Mouse (Mus musculus) CH12.LX (cell line): ENCODE data around the gene Tex33. TPM values are rescaled to one million over a fixed set of nuclear protein-coding genes. Genes with fewer than 3 reads are reported as not detected.

ENCODE experiments used
- DNase-seq: peaks from one replicate; pipeline ENCODE4 v3.0.0-alpha.2; 2013; ENCODE audit errors: extremely low read depth
- H3K27ac ChIP-seq: 2 replicates; pipeline ENCODE4 v1.5.1; 2012; ENCODE audit warnings: low read depth, mild to moderate bottlenecking, control low read depth, moderate library complexity; ENCODE audit not compliant: insufficient read depth
- H3K27me3 ChIP-seq: replicated peaks from 2 replicates; pipeline ENCODE3; 2012; ENCODE audit warnings: inconsistent platforms
- H3K36me3 ChIP-seq, 2 experiments: replicated peaks in 1 of 2; 2 replicates each; pipeline versions ENCODE3 to v1.6.1; 2012; ENCODE audit warnings: inconsistent platforms in 1 of 2, low read length in 1 of 2, mild to moderate bottlenecking in 1 of 2, mixed read lengths in 1 of 2, moderate library complexity in 1 of 2; ENCODE audit not compliant: control insufficient read depth in 1 of 2, insufficient read depth in 1 of 2
- H3K4me1 ChIP-seq, 2 experiments: 2 replicates each; pipeline ENCODE4 v1.6.1; 2012; ENCODE audit warnings: inconsistent platforms in 1 of 2, moderate library complexity in 1 of 2; ENCODE audit not compliant: insufficient read depth in 2 of 2, control insufficient read depth in 1 of 2
- H3K4me2 ChIP-seq: 2 replicates; pipeline ENCODE4 v1.6.1; 2012; ENCODE audit warnings: low read depth, mild to moderate bottlenecking, control low read depth; ENCODE audit not compliant: poor library complexity, insufficient read depth, severe bottlenecking
- H3K4me3 ChIP-seq, 3 experiments: fragments of 150-350 bp in 1 of 3; sonication (generic) in 1 of 3; replicated peaks in 1 of 3; 2 replicates each; pipeline versions ENCODE3 to v1.5.1; 2011 to 2012; ENCODE audit warnings: low read depth in 2 of 3, low read length in 2 of 3, mild to moderate bottlenecking in 2 of 3, moderate library complexity in 2 of 3, control low read depth in 1 of 3, improper control_type of control experiment in 1 of 3, inconsistent platforms in 1 of 3, mixed read lengths in 1 of 3; ENCODE audit not compliant: poor library complexity in 1 of 3
- H3K79me2 ChIP-seq: replicated peaks from 2 replicates; pipeline ENCODE4 v1.6.1; 2012; ENCODE audit warnings: mild to moderate bottlenecking, moderate library complexity; ENCODE audit not compliant: control insufficient read depth, poor library complexity, insufficient read depth, severe bottlenecking; ENCODE audit errors: extremely low read depth
- H3K9ac ChIP-seq: 2 replicates; pipeline ENCODE4 v1.6.1; 2012; ENCODE audit warnings: low read depth, mild to moderate bottlenecking, control low read depth, moderate library complexity; ENCODE audit not compliant: insufficient read depth
- H3K9me3 ChIP-seq: replicated peaks from 2 replicates; pipeline ENCODE3; 2012; ENCODE audit warnings: low read length, inconsistent platforms, mixed read lengths
- BHLHE40 ChIP-seq: IDR thresholded peaks from 2 replicates; pipeline ENCODE4 v1.6.1; 2011; ENCODE audit warnings: mild to moderate bottlenecking, low read depth, low read length, improper control_type of control experiment
- CHD1 ChIP-seq: IDR thresholded peaks from 2 replicates; pipeline ENCODE4 v1.6.1; 2012; ENCODE audit warnings: low read depth, low read length, improper control_type of control experiment, inconsistent platforms
- CHD2 ChIP-seq: IDR thresholded peaks from 2 replicates; pipeline ENCODE4 v1.6.1; 2011; ENCODE audit warnings: low read length, improper control_type of control experiment
- ELF1 ChIP-seq: IDR thresholded peaks from 2 replicates; pipeline ENCODE4 v1.6.1; 2014; ENCODE audit warnings: low read depth, mild to moderate bottlenecking, inconsistent platforms, low read length, improper control_type of control experiment
- EP300 ChIP-seq: IDR thresholded peaks from 2 replicates; pipeline ENCODE4 v1.6.1; 2011; ENCODE audit warnings: low read length, improper control_type of control experiment
- ETS1 ChIP-seq: conservative IDR thresholded peaks from 2 replicates; pipeline ENCODE4 v1.6.1; 2012; ENCODE audit warnings: low read depth, mild to moderate bottlenecking, inconsistent platforms, low read length, improper control_type of control experiment, moderate library complexity
- JUN ChIP-seq: IDR thresholded peaks from 2 replicates; pipeline ENCODE4 v1.6.1; 2011; ENCODE audit warnings: low read depth, mild to moderate bottlenecking, low read length, improper control_type of control experiment, moderate library complexity; ENCODE audit not compliant: insufficient read depth
- JUND ChIP-seq: conservative IDR thresholded peaks from 2 replicates; pipeline ENCODE4 v1.6.1; 2011; ENCODE audit warnings: low read depth, low read length, improper control_type of control experiment
- KAT2A ChIP-seq: IDR thresholded peaks from 2 replicates; pipeline ENCODE4 v1.6.1; 2012; ENCODE audit warnings: low read length, improper control_type of control experiment, inconsistent platforms; ENCODE audit not compliant: insufficient replicate concordance
- MAZ ChIP-seq: IDR thresholded peaks from 2 replicates; pipeline ENCODE4 v1.6.1; 2012; ENCODE audit warnings: low read depth, mild to moderate bottlenecking, inconsistent platforms, low read length, improper control_type of control experiment, moderate library complexity
- MEF2A ChIP-seq: IDR thresholded peaks from 2 replicates; pipeline ENCODE4 v1.6.1; 2014; ENCODE audit warnings: low read depth, mild to moderate bottlenecking, inconsistent platforms, low read length, improper control_type of control experiment, borderline replicate concordance
- NELFE ChIP-seq: IDR thresholded peaks from 2 replicates; pipeline ENCODE4 v1.6.1; 2011; ENCODE audit warnings: low read depth, low read length, improper control_type of control experiment
- PAX5 ChIP-seq: IDR thresholded peaks from 2 replicates; pipeline ENCODE4 v1.6.1; 2012; ENCODE audit warnings: low read length, inconsistent platforms, mixed read lengths
- POLR2A ChIP-seq: IDR thresholded peaks from 2 replicates; pipeline ENCODE4 v1.6.1; 2011; ENCODE audit warnings: low read depth, mild to moderate bottlenecking, improper control_type of control experiment, low read length
- RCOR1 ChIP-seq: conservative IDR thresholded peaks from 2 replicates; pipeline ENCODE4 v1.6.1; 2012; ENCODE audit warnings: low read depth, mild to moderate bottlenecking, inconsistent platforms, low read length, improper control_type of control experiment
- SIN3A ChIP-seq: IDR thresholded peaks from 2 replicates; pipeline ENCODE4 v1.6.1; 2012; ENCODE audit warnings: low read length, improper control_type of control experiment, inconsistent platforms
- SMC3 ChIP-seq: IDR thresholded peaks from 2 replicates; pipeline ENCODE4 v1.6.1; 2011; ENCODE audit warnings: low read depth, low read length, improper control_type of control experiment
- TCF12 ChIP-seq: IDR thresholded peaks from 2 replicates; pipeline ENCODE4 v1.6.1; 2014; ENCODE audit warnings: low read depth, mild to moderate bottlenecking, inconsistent platforms, low read length, improper control_type of control experiment
- USF2 ChIP-seq: conservative IDR thresholded peaks from 2 replicates; pipeline ENCODE4 v1.6.1; 2011; ENCODE audit warnings: low read depth, low read length, improper control_type of control experiment
- ZC3H11A ChIP-seq: IDR thresholded peaks from 2 replicates; pipeline ENCODE4 v1.6.1; 2012; ENCODE audit warnings: low read depth, mild to moderate bottlenecking, inconsistent platforms, low read length, improper control_type of control experiment
- ZKSCAN1 ChIP-seq: IDR thresholded peaks from 2 replicates; pipeline ENCODE4 v1.6.1; 2012; ENCODE audit warnings: low read depth, inconsistent platforms, low read length, improper control_type of control experiment, borderline replicate concordance
- ZMIZ1 ChIP-seq: IDR thresholded peaks from 2 replicates; pipeline ENCODE4 v1.6.1; 2012; ENCODE audit warnings: low read depth, mild to moderate bottlenecking, inconsistent platforms, low read length, improper control_type of control experiment
- ZNF384 ChIP-seq: IDR thresholded peaks from 2 replicates; pipeline ENCODE4 v1.6.1; 2012; ENCODE audit warnings: low read depth, low read length, improper control_type of control experiment, inconsistent platforms
- dilution Hi-C: fragments of 300-500 bp; cut with MboI; formaldehyde crosslinking; loops from 2 replicates; pipeline ENCODE4 v1.14.3; 2020; ENCODE audit warnings: low sequenced_read_pairs; ENCODE audit not compliant: extremely low pct_unique_long_range_greater_than_20kb, extremely low pct_ligation_motif_present
- in situ Hi-C: fragments of 300-500 bp; cut with MboI; formaldehyde crosslinking; loops from 3 replicates; pipeline ENCODE4 v1.14.3; 2019; ENCODE audit warnings: low sequenced_read_pairs, low pct_ligation_motif_present, low pct_unique_long_range_greater_than_20kb, mixed read lengths
- polyA plus RNA-seq: library from polyadenylated mRNA; unstranded; fragments of >175 nt; gene quantifications from 2 replicates; pipeline ENCODE4 v1.2.1, GENCODE M21; 2012; ENCODE audit warnings: low read depth; ENCODE audit not compliant: insufficient read length
- total RNA-seq, 2 experiments: library from RNA; depleted of rRNA; stranded (reverse); fragments of 300-350 nt in 1 of 2; fragments of >200 nt in 1 of 2; gene quantifications; 2 replicates each; pipeline ENCODE4 v1.2.3; 2012 to 2014

The Tex33 gene
- total and polyA plus RNA-seq, 3 experiments = not detected

- no peak for DNase-seq
Observed at GRCm38 (mm10) chr15:78414157-78414556, 18.4 kb upstream of the Tex33 start.

GRCm38 (mm10) chr15:78413719-78414117, 18.0 kb upstream of the Tex33 start:
- in situ Hi-C loops = no loop called here
- H3K79me2 ChIP-seq = no peaks in the 10 kb centered on the region
- dilution Hi-C loops = no loop called here
- no peak overlapping the region for H3K9ac ChIP-seq
- H3K4me1 ChIP-seq = 0 out of 4 replicates have a peak, but pooled peaks cover 0 to 5% of the 10 kb centered on the region in 2 experiments
- no peak for DNase-seq
- no peak overlapping the region for H3K27ac ChIP-seq
- TF ChIP-seq MEF2A (no peak), ELF1 (no peak), JUN (no peak), MAZ (no peak), BHLHE40 (no peak), ZC3H11A (no peak), ETS1 (no peak), SIN3A (no peak), ZKSCAN1 (no peak), EP300 (no peak), ZNF384 (no peak), CHD1 (no peak), SMC3 (no peak), TCF12 (no peak), JUND (no peak)
- H3K27me3 ChIP-seq = peaks cover under 1% of the 10 kb centered on the region
- H3K9me3 ChIP-seq = no peaks in the 10 kb centered on the region
- peaks cover 24 to 35% of the 10 kb centered on the region in 2 experiments for H3K36me3 ChIP-seq
- H3K4me3 ChIP-seq = no peak overlapping the region
- no peak overlapping the region for H3K4me2 ChIP-seq

More at GRCm38 (mm10) chr15:78414157-78414556, 18.4 kb upstream of the Tex33 start:
- Histone ChIP-seq H3K9ac (no peak overlapping the region), H3K27me3 (peaks cover 2% of the 10 kb centered on the region), H3K36me3 (peaks cover 24 to 35% of the 10 kb centered on the region in 2 experiments), H3K9me3 (no peaks in the 10 kb centered on the region), H3K4me1 (0 out of 4 replicates have a peak, but pooled peaks cover 0 to 5% of the 10 kb centered on the region in 2 experiments), H3K4me3 (no peak overlapping the region), H3K27ac (no peak overlapping the region), H3K4me2 (no peak overlapping the region), H3K79me2 (no peaks in the 10 kb centered on the region)
- TF ChIP-seq JUN (no peak), PAX5 (no peak), NELFE (no peak), ETS1 (no peak), EP300 (no peak), POLR2A (no peak), ZMIZ1 (no peak), CHD2 (no peak), TCF12 (no peak), ZNF384 (no peak), ELF1 (no peak), RCOR1 (no peak), KAT2A (no peak), MAZ (no peak), USF2 (no peak)
- in situ Hi-C loops = no loop called here
- dilution Hi-C loops = no loop called here
